Mouse (Mus musculus) hindbrain, embryonic 14.5 days (tissue): ENCODE measurements around the gene AW146154. TPM values are rescaled to one million over a fixed set of nuclear protein-coding genes. Genes with fewer than 3 reads are reported as not detected.
"Not testable (repeated sequence)": the region's sequence is repeated elsewhere in the genome, so short reads cannot be mapped to it uniquely, and the experiment has no call there.

Source experiments
- ATAC-seq: fragments of 200-750 bp; cut with Nextera tagmentation; 2 replicates; pipeline ENCODE4 v1.8.0; 2017; ENCODE audit warnings: moderate number of reproducible peaks, mild to moderate bottlenecking, moderate TSS enrichment, moderate library complexity; ENCODE audit not compliant: low FRiP score
- DNase-seq: peaks from one replicate; pipeline ENCODE4 v3.0.0-alpha.2; 2015; ENCODE audit warnings: low spot score
- H3K27ac ChIP-seq: fragments of 300-500 bp; sonication (generic); 2 replicates; pipeline ENCODE4 v1.5.1; 2014; ENCODE audit warnings: mild to moderate bottlenecking, moderate library complexity
- H3K27me3 ChIP-seq: fragments of 300-500 bp; sonication (generic); 2 replicates; pipeline ENCODE4 v1.6.1; 2014; ENCODE audit warnings: mild to moderate bottlenecking, low read length, mixed read lengths; ENCODE audit not compliant: control insufficient read depth, insufficient read depth
- H3K36me3 ChIP-seq: fragments of 300-500 bp; sonication (generic); replicated peaks from 2 replicates; pipeline ENCODE4 v1.6.1; 2014; ENCODE audit not compliant: control insufficient read depth, insufficient read depth
- H3K4me1 ChIP-seq: fragments of 300-500 bp; sonication (generic); replicated peaks from 2 replicates; pipeline ENCODE4 v1.6.1; 2014; ENCODE audit warnings: antibody characterized with exemption, low read length, mixed read lengths; ENCODE audit not compliant: control insufficient read depth, insufficient read depth
- H3K4me2 ChIP-seq: fragments of 300-500 bp; sonication (generic); replicated peaks from 2 replicates; pipeline ENCODE4 v1.6.1; 2014; ENCODE audit warnings: mild to moderate bottlenecking, moderate library complexity
- H3K4me3 ChIP-seq: fragments of 300-500 bp; sonication (generic); replicated peaks from 2 replicates; pipeline ENCODE4 v1.5.1; 2014; ENCODE audit warnings: mild to moderate bottlenecking, low read length
- H3K9ac ChIP-seq: fragments of 300-500 bp; sonication (generic); 2 replicates; pipeline ENCODE4 v1.6.1; 2014
- H3K9me3 ChIP-seq: fragments of 300-500 bp; sonication (generic); 2 replicates; pipeline ENCODE4 v1.6.1; 2016; ENCODE audit warnings: low read length; ENCODE audit not compliant: control insufficient read depth
- WGBS: fragments of 180-500 bp; shearing (Covaris S2); extraction: QIAGEN DNeasy Blood & Tissue Kit; methylation state at CpG from one replicate; pipeline ENCODE4 v1.1.7; 2014; 5-methylcytosine and 5-hydroxymethylcytosine counted together
- polyA plus RNA-seq: library from polyadenylated mRNA; unstranded; fragments of >200 nt; fragmentation: Nextera tagmentation; extraction: Ambion mirVana; gene quantifications from 2 replicates; pipeline ENCODE4 v1.2.1, GENCODE M21; 2014

AW146154 gene
- polyA plus RNA-seq, 1 experiment from 2014 or later: 3.6 TPM

GRCm38 (mm10) chr7:41448596-41448995 lies 51.1 kb downstream of the AW146154 start, which contains the start of gene Vmn2r57:
Vmn2r57 (minus strand) TSS chr7:41448696.
- 78% methylated on average over 1 of the region's 1 CpGs for WGBS

More at GRCm38 (mm10) chr7:41448596-41448995, 51.1 kb downstream of the AW146154 start, which contains the start of gene Vmn2r57:
- not testable (repeated sequence) for DNase-seq, H3K4me2 ChIP-seq, H3K9me3 ChIP-seq, H3K4me3 ChIP-seq, H3K27ac ChIP-seq, H3K27me3 ChIP-seq, H3K36me3 ChIP-seq, ATAC-seq, H3K4me1 ChIP-seq, H3K9ac ChIP-seq

Other genes starting within 250 kb of the AW146154 start
- gene AI987944, start 106.5 kb downstream of the AW146154 start, polyA plus RNA-seq: 8.7 and 9.6 TPM in 2 replicates
- gene Vmn2r57, start 51.2 kb downstream of the AW146154 start, polyA plus RNA-seq: 0.51 and 0.68 TPM in 2 replicates
- gene Gm20449, start 473 bp downstream of the AW146154 start, polyA plus RNA-seq: 0.16 and 0.17 TPM in 2 replicates
- not detected in 2 replicates for gene Gm6871, start 73.8 kb upstream of the AW146154 start, polyA plus RNA-seq
- 17.1 and 20.8 TPM in 2 replicates for gene 2610021A01Rik, start 99.3 kb upstream of the AW146154 start, polyA plus RNA-seq
- gene Zfp788, start 133.3 kb upstream of the AW146154 start, polyA plus RNA-seq: 29.2 and 31.8 TPM in 2 replicates